Mouse (Mus musculus): Measurements from ENCODE around the gene Map1lc3b.

DNA sequence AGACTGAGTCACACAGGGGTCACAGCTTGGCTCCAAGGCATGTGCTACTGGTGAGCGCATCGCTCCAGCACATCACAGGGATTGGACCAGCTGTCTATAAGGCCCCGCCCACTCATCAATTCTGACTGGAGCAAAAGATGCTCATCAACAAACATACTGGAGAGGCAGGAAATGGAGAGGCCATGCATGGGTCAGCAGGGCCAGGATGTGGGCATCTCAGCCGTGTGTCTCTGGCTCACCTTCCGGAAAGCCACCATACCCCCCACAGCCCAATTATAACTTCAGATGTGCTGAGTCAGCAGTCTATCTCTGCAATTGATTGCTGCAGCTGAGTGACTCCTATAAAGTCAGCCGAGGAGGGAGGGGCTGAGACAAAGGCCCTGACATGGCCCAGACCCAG lies 21.8 kb upstream of the Map1lc3b start:
- TF ChIP-seq POLR2A (IDR thresholded peaks at IDR 0.05; ENCODE audit: borderline replicate concordance, low read depth, low read length): no peak
- no peak for TF ChIP-seq CTCF (IDR thresholded peaks at IDR 0.05; ENCODE audit: low read depth, low read length)
